Mouse (Mus musculus) layer of hippocampus, postnatal 36 days (tissue): ENCODE measurements around the gene Zfp740. TPM values are rescaled to one million over a fixed set of nuclear protein-coding genes. Genes with fewer than 3 reads are reported as not detected.
A peak's percentile ranks its signal among the peaks of the same experiment; 100 is the strongest.
"Not testable (repeated sequence)": the region's sequence is repeated elsewhere in the genome, so short reads cannot be mapped to it uniquely, and the experiment has no call there.

Experiments
- DNase-seq, 2 experiments: peaks; one replicate each; pipeline ENCODE4 v3.0.0; 2022
- total RNA-seq, 2 experiments: library from RNA; stranded (reverse); gene quantifications; 2 replicates each; pipeline ENCODE4 v1.2.3; 2021

The Zfp740 gene
- 10 to 100 TPM; 68.8 to 69.4 TPM for total RNA-seq

DNA sequence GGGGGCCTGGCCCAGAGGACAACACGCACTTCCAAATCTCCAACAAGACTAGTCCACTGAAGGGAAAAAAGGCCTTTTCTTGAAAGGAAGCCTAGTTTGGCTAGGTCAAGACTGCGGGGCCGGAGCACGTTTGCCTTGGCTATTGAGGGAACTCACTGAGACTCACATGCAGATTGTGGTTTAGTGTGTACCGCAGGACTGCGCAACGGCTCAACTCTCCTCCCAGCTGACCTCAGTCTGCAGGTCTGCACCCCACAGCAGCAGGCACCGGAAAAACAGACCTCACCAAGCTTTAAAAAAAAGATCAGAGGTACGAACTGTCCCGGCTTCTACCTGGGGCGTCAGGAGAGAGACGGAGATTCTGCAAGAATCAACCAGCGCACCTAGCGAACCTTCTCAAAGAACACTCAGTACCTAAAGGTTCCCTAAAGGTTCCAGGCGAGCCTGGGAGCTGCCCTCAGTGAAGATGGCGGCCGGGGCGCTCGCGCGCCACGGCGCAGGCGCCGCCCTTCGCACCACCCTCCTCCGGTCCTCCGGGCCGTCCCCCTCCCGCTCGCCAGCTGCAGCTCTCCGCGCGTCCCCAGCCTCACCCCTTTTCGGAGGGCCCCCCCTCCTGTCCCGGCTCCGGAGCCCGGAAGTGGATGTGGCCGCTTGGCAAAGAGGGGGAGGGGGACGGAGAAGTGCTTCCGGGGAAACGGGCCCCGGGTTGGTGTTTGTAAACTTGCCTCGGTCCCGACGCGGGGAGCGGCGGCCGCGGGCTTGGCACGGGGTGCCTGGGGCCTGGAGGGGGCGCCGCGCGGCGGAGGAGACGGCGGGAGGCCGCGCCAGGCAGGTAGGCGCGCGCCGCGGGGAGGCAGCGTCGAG lies at the start of gene Zfp740:
Gene Zfp740, plus strand, starts transcription at position 279 of the 864 bp plus-strand sequence.
- peak; percentile 94 to 95 for DNase-seq

DNA sequence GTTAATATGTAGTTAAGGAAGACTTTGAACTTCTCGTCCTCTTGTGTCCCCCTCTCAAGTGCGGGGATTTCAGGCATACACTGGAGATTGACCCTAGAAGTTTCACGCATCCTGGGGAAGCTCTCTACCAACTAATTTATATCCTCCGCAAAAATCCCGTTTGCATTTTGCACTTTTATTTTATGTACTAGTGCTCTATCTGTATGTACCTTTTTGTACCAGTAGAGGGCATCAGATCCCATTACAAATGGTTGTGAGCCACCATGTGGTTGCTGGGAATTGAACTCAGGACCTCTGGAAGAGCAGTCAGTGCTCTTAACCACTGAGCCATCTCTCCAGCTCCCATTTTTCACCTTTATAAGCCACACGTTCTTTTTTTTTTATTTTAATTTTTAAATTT lies 48.0 kb upstream of the Zfp740 start:
- DNase-seq, result not testable (repeated sequence)

- DNase-seq, result no peak
Observed at GRCm38 (mm10) chr15:102156836-102157235, 46.2 kb upstream of the Zfp740 start.

DNA sequence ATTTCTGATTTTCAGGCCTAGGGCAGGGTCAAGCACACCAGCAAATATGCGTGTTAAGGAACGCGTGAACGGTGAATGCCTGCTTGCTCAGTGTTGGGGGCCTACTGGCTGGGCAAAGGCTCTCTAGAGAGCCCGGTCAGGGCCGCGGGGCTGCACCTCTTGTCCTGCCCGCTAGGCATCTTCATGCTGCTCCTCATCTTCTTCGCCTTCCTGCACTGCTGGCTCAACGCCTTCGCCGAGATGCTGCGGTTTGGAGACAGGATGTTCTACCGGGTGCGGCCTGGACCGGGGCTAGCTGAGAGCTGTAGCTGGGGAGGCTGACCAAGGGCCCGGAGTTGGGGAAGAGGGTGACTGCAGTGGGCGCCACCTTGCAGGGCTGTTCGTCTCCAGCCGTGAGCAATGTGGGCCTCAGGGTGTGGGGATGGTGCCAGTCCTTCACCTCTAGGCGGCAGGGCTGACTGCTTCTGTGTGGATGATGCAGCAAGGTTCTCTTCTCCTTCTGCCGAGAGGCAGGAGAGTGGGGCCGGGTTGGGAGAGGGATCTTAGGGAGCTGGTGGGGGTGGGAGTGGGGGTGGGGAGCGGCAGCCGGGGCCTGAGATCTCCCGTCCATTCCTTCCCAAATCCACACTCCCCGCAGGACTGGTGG lies 42.5 kb upstream of the Zfp740 start:
- no peak for DNase-seq

DNA sequence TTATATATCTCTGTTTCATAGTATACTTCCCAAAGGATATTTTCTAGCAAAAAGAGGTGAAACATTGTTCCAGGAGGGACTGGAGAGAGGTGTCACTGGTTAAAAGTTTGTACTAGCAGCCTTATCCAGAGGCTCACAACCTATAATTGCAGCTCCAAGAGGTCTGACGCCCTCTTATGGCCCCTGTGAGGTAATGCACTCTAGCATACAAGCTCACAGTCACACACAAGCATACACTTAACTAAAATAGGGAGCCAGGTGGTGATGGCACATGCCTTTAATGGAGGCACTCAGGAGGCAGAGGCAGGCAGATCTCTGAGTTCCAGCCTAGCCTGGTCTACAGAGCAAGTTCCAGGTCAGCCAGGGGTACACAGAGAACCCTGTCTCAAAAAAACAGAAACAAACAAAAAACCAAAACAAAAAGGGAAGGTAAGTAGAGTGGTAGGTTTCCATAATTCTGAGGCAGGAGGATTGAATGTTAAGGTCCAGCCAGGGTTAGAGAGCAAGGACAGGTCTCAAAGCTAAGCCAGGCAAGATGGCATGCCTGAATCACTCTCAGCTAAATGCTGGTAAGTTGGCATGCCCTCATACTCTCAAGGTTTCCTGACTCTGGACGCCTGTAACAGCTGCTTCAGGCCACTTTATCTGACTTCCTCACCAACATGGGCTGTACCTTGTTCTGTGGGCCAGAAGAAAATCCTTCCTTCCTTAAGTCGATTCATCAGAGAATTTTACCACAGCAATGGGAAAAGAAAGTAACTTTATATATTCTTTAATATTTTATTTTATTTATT lies 39.0 kb upstream of the Zfp740 start:
- DNase-seq, result no peak

- no peak for DNase-seq
Observed at GRCm38 (mm10) chr15:102165468-102166100, 37.5 kb upstream of the Zfp740 start.

DNA sequence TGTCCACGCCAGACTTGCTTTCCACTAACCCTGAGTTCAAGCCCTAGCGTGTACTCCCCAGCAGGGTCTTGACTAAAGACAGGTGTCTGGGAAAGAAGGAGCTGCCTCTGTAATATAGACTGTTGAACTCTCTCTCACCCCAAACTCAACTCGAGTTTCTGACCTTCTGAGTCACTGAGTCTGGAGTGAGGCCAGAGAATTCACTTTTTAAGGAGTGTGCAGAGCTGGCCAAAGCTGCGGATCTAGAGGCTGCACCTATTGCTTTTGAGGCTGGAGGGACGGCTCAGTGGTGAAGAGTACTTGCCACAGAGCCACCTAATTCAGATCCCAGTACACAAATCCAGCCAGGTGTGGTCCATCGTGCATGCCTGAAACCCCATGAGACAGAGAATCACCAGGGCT lies 35.4 kb upstream of the Zfp740 start:
- DNase-seq, result no peak

DNA sequence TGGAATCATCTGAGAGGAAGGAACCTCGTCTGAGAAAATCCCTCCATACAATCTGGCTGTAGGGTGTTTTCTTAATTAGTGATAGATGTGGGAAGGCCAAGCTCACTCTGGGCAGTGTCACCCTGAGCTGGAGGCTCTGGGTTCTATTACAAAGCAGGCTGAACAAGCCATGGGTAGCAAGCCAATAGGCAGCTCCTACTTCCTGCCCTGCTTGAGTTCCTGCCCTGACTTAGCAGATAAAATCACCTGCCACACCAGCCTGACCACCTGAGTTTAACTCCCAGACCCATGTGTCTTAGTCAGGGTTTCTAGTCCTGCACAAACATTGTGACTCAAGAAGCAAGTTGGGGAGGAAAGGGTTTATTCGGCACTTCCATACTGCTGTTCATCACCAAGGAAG lies 34.0 kb upstream of the Zfp740 start:
- DNase-seq, result no peak

GRCm38 (mm10) chr15:102173581-102173980 lies 29.5 kb upstream of the Zfp740 start:
- DNase-seq, result no peak

GRCm38 (mm10) chr15:102175736-102176319 lies 27.2 kb upstream of the Zfp740 start:
- no peak for DNase-seq

DNA sequence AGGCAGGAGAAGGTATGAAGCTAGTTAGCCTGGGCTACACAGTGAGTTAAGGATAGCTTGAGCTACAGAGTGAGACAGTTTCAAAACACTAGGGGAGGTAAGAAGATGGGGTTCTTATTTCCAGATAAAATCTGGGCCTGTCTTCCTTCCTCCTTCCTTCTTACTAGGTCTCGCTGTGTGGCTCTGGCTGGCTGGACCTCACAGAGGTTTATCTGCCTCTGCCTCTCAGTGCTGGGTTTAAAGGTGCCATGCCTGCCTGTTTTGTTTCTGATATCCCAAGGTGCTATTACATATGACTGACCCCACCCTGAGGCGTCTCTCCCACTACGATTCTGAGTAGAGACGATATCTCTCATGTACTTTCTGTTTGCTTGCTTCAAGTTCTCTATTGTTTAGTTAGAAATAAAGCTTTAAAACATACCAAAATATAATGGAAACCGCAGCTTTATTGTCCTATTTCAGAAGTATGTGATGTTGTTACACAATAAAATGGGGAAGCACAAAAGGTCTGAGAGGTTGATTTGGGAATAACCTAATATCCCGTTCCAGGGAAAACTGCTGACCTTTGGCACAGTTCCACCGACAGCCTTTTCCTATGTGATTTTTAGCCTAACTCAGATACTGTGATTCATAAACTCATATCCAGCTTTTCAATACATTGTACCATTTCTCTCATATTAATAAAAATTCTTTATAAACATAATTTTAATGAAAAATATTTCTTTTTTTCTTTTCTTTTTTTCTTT lies 26.3 kb upstream of the Zfp740 start:
- no peak for DNase-seq

DNA sequence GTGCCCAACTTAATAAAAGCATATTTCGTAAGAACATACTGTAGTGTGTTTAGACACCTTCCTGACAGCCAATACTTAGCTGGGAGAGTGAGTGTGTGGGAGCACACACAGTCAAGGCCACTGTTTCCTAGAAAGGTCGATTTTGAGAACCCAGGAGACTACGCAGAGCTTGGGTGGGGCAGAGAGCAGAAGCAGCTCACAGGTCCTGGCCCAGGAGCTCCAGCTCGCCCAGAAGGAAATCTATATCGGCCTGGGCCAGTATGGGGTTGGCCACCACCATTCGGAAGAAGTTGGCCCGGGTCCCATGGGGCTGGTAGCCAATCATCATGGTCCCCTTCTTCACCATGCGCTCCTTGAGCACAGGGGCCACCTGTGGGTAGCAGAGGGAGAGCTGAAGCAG lies 25.6 kb upstream of the Zfp740 start:
- DNase-seq, result no peak

GRCm38 (mm10) chr15:102178279-102178678 lies 24.8 kb upstream of the Zfp740 start:
- peak; percentile 69 to 78 for DNase-seq

GRCm38 (mm10) chr15:102179106-102179505 lies 23.9 kb upstream of the Zfp740 start:
- DNase-seq, result no peak

- DNase-seq, result no peak
Observed at GRCm38 (mm10) chr15:102179924-102180323, 23.1 kb upstream of the Zfp740 start.

DNA sequence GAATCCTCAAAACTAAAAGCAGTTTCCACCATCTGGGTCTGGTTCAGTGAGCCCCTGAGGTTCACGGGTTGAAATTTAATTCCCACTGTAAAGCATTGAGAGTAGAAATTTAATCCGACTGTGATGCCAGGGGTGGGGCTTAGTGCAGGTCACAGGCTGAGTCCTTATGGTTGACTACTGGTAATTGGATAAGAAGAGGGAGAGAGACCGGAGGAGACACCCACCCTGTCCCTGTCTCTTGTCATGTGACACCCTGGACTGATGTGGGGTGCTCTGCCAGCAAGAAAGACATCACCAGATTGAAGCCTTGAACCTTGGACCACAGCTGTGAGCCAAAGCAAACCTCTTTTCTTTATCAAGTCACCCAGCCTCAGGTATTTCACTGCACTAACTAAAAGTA lies 20.0 kb upstream of the Zfp740 start:
- DNase-seq, result no peak

DNA sequence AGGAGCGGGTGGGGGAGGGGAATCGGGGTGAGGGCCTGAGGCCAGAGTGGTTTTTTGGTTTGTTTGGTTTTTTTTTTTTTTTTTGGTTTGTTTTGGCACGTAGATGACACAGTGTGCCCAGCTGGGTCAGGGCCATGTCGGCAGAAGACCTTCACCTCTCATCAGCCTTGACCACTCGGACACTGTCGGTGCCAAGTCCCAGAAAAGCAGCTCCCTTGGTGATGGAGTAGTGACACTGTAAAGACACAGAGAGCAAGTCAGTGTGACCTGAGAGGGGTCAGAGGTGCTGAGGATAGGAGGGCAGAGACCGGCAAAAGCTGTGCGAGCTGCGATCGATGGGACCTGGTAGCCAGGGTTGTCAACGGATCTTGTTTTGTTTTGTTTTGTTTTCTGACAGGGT lies 16.8 kb upstream of the Zfp740 start:
- DNase-seq, result no peak

DNA sequence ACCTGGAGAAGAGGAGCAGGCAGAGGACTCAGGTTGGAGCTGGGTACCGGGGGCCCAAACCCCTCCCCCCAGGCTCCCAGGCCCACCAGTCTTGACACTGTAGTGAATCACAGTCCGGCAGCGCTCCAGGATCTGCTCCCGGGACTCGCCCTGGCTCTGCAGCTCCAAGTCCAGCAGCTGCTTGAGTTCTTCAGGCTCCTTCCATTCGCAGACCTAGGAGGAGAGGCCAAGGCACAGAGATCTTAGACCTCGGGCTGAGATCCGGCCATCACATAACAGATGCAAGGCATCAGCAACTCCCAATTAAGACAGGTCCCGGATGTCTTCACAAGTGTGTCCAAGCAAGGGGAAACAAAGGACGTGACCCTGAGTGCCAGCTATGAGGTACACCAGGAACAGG lies 15.0 kb upstream of the Zfp740 start:
- DNase-seq, result no peak

DNA sequence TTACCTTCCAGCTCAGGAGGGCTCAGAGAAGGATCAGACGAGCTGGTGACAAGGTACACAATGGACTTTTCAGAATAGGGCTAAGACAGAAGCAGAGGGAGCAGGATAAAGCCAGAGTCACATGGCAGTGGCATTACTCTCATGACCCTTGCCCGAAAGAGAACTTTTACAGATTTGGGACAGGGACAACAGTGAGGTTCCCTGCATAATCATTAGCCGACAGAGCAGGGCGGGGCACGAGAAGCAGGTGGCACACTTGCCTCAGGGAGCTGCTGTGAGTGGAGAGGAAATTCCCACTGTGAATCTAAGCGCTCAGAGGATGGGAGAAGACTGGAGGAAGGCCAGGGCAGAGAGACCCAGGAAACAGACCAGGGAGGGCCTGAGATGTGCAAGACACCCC lies 14.2 kb upstream of the Zfp740 start:
- DNase-seq, result no peak

DNA sequence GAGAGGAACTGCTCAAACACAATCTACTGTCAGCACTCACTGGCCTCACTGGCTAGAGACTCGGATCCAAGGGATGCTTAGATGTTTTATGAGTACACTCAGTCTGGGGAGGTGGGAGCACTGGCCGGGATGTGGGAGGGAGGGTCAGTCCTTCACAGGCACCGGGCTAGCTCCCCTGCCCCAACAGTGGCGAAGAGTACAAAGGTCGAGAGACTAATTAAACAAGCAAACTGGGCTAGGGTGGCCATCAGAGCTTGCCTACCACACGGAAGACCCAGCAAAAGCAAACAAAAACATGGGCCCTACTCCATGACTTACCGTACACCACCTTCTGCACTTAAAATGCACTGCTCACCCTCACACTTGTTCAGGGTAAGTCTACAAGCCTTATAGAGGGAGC lies 11.3 kb upstream of the Zfp740 start:
- DNase-seq, result no peak

- DNase-seq, result no peak
Observed at GRCm38 (mm10) chr15:102192271-102192812, 10.7 kb upstream of the Zfp740 start.
